Mouse (Mus musculus) MN1 (cell line): Measurements from ENCODE around the gene Gm27021.
A peak's percentile ranks its signal among the peaks of the same experiment; 100 is the strongest.

Experiments used
- DNase-seq: peaks from one replicate; pipeline ENCODE4 v3.0.0-alpha.2; 2016; ENCODE audit warnings: low spot score

Gm27021 gene

DNA sequence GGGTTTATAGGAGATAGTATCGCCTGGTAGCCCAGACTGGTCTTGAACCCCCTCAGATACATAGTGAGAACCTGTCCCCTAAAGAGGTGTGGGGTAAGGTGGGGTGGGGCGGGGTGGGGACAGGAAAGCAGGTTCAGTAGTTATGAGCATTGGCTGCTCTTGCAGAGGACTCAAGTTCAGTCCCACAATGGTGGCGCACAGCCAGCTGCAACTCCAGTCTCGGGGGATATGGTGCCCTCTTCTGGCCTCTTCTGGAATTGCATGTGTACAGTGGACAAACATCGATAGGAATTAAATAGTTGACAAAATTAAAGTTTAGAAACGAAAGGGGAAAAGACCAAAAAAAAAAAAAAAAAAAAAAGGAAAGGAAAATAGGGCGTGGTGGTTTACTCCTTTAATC lies 68.4 kb downstream of the Gm27021 start:
- peak; percentile 74 for DNase-seq

DNA sequence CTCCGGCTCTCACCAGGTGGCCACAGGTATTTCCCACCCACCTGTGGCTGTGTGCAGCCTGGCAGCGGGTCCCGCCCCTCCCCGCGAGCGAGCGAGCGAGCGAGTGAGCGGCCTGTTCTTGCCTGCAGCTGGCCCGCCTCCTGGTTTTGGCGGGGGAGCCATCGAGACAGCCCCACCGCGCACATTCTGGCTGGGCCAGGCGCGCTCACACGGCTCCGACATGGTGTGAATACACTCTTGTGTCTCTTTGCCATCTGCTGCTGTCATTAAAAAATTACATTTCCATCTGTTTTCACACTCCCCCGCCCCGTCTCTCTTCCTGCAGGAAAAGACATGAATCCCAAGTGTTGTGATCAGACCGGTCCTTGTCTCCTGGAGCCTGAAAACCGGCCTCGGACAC lies 69.3 kb downstream of the Gm27021 start:
- no peak for DNase-seq

DNA sequence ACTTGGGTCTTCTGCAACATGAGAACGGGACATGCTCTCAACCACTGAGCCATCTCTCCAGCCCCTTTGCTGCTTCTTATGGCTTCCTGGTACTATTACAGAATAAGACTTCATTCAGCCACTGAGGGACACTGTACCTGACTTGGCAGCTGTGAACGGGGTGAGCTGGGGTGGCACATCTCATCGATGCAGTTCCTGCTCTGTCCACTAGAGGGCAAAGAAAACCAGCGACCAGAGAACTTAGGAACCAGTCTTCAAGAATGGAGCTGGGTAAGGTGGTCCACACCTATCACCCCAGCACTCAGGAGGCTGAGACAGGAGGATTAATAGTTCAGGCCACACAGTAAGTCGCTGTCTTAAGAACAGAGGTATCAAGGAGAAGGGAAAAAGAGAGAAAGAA lies 71.9 kb downstream of the Gm27021 start:
- peak; percentile 81 for DNase-seq

DNA sequence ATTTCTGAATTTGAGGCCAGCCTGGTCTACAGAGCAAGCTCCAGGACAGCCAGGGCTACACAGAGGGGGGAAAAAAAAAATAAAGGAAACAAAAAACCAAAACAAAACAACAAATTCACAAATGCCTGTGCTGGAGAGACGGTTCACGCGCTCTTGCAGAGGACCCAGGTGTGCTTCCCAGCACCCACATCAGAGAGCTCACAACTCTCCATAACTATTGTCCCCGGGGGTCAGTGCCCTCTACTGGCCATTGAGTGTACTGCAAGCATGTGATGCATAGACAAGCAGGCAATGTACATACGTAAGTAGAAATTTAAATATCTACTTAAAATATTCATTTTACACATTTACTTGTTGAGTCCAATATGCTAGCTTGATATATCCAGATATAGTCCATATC lies 73.3 kb downstream of the Gm27021 start:
- no peak for DNase-seq

DNA sequence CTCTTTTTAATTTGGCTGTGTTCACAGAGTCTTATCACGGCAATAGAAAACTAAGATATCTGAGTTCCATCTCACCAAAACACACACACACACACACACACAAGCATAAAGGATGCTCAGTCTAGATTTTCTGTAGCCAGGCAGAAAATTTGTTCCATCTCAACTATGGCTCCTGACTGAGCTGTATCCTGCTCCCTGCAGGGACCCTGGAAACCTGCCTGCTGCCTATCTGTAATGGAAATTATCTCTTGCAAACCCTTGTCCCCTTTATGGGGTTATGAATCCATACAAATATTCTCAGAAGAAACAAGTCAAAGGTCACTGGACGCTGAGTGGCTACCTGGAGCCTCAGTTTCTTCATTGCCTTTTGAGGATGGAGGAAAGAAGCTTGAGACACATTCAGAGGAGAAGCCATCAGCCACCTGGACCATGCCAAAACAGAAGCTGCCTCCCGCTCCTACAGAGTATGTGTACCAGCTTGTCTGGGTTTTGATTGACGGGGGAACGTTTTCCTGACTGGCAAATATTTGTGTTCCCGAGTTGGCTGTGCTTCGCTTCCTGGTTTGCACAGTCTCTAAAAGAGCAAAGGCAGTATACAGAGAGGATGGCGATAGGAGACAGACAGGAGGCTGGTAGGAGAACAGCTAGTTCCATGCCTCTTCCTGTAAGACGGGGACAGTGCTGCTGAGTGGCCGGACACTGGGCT lies 76.1 kb downstream of the Gm27021 start:
- no peak for DNase-seq

DNA sequence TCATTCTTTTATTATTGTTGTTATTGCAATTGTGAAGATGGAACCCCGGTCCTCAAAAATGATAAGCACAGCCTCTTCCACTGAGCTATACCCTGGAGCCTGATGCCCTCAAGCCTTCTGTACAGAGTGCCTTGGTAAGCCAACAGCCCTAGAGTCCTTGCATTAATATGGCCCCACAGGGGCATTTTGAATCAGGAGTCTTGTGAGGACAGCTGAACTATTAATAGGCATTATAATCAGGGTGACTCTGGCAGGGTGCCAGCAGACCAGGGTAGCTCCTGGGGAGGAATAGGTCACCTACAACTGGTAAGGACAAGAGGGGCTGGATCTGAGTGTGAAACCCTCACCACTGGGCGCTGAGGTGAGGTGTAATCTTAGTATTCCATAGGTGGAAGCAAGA lies 78.0 kb downstream of the Gm27021 start:
- DNase-seq, result peak; percentile 55

DNA sequence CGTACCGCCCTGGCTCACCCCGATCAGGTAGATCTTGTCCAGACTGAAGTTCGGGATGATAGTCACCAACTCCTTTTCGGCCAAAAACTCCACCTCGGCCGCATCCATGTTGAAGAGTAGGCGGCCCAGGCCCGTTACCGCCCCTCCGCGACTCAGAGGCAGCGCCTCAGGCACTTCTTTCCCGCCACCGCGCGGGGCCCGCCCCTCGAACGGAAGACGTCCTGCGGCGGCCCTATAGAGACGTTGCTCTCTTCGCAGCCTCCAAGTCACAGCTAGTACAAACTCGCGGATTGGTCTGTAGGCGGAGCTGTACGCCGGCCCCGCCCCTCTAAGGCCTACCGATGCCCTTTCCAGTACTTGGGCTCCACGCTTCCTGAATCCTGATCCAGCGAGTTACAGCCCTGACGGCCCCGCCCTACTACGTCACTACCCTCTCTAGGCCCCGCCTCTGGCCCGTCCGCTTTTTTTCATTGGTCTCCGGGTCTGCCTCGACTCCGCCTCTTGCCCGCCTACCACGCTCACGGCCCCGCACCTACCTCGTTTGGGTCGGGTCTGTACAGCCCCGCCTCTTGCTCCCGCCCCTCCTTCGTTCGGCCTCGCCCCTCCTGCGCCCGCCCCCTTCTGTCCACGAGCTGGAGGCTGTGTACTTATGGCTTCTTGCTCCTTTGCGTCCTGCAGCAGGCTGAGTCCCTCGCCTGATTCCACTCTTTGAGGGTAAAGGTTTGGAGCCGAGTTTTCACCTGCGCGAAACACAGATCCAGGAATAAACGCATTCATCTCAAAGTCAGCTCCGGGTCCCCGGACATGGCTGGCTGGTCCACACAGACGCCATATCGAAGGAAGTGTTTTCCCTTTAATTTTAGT lies 78.7 kb downstream of the Gm27021 start, which contains the start of gene Gins2:
Gene Gins2, minus strand, starts transcription at position 397 of the 864 bp plus-strand sequence.
- peak; percentile 100 for DNase-seq

DNA sequence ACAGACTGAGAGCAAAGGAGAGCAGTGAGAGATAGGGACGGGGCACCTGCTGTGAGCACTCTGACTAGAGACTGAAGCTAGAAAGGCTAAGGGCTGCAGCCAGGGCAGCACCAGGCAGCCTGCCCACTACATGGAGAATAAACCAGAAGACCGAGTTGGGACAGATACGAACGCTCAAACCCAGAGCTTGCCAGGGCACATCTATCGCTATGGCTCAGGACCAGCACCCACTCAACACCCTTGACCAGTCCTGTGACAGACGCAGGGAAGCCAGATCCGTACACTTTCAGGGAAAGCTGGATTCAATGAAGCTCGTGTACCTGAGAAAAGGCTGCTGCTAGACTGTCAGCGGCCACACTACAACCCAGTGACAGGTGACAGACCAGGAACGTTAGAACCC lies 82.4 kb downstream of the Gm27021 start:
- DNase-seq, result no peak

DNA sequence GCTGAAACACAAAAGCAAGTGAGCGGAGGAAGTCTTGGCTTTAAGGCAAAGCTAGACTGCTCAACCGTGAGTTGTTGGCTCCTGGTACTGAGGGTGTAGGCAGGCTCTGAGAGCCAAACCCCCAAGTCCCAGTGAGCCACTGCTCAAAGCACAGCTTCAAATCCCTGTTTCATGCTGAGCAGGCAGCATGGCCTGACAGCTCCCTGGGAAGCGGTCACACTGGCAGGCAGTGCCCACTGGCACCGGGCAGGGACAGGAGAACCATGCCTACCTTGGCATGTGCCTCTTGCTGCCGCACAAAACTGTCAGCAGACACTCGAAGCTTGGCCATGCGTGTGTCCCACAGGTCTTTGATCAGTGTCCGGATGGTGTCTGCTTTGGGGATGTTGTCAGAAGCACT lies 86.1 kb downstream of the Gm27021 start:
- no peak for DNase-seq

DNA sequence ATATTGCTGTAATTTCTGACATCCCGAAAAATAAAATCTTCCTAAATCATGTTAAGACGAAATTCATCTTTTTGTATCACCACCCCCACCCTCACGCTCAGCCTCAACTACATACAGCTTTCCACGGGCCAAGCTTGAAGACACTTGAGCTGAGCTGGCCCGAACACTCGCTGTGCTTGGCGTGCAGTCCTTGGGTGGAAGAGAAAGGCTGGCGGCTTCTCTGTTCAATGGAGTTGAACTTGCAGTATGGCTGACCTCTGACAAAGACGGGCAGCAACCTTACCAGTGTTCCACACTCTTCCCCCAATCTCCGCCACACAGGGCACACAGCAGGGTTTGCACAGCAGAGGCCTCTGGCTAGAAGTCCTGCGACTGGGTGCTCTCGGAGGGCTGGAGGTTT lies 86.5 kb downstream of the Gm27021 start:
- DNase-seq, result no peak

DNA sequence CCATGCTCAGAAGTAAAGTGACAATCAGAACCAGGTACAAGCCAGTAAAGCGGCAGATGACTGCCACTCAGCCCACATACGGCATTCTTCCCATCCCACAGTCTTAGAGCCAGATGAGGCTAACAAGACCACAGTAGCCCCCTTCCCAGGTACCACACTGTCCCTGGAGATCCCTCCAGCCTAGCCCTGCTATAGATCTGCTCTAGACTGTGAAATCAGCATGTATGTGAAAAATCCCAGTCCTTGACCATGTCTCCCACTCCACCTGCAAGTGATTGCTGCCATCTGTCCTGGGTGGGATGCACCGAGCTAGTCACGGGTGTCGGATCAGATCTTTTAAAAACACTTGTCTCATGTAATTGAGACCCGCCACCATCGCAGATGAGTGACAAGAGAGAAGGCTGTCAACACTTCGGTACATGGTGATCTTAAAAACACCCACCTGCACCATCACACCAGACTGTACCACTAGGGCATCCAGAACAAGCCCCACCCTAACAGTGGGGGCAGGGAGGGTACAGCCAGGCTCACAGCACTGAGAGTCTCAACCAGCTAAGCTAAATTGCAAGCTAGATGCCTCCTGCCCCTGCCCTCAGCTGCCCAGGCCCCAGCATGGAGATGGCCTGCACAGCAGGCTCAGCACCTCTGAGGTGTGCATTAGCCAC lies 87.4 kb downstream of the Gm27021 start:
- DNase-seq, result no peak

DNA sequence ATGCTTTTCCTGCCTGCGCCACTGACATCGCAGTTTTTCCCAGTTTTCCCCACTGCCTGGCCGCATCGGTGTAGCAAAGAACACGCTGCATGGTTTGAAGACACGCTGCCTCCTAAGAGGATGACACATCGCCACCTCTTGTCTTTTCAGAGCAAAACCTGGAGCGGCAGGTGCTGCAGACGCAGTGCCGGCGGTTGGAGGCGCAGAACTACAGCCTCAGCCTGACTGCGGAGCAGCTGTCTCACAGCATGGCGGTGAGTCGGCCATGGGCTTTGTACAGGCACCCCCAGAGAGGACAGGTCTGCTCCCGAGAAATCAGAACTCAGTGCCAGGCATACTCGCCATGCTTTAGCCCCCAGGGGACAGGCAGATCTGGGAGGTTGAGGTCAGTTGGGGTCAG lies 90.1 kb downstream of the Gm27021 start:
- DNase-seq, result no peak

DNA sequence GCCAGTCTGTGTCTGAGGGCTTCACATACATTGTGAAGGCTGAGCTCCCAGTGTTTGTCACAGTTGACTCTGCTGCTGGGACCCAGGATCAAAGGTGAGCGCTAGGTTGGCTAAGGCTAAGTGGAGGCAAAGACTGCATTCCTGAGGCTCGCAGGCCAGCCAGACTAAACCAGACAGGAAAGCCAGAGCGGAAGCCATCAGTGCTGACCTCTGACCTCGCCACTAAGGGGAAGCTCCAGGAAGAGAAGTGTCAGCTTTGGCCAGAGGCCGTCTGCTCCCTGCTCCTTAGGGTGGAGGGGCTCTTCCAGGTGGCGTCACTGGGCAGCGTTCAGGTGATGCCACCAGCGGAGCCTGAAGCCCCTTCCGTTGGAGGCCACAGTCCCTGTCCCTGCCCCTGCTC lies 92.1 kb downstream of the Gm27021 start:
- no peak for DNase-seq

DNA sequence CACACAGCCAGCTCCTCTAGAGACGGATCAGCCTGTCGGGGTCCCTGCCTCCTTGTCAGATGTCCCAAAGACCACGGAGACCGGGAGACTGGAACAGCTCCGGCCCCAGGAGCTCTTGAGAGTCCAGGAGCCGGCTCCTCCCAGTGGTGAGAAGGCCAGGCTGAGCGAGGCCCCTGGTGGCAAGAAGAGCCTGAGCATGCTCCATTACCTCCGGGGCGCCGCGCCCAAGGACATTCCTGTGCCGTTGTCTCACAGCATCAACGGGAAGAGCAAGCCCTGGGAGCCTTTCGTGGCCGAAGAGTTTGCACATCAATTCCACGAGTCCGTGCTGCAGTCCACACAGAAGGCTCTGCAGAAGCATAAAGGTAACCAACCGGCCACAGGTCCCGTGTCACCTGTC lies 92.9 kb downstream of the Gm27021 start:
- peak; percentile 70 for DNase-seq

DNA sequence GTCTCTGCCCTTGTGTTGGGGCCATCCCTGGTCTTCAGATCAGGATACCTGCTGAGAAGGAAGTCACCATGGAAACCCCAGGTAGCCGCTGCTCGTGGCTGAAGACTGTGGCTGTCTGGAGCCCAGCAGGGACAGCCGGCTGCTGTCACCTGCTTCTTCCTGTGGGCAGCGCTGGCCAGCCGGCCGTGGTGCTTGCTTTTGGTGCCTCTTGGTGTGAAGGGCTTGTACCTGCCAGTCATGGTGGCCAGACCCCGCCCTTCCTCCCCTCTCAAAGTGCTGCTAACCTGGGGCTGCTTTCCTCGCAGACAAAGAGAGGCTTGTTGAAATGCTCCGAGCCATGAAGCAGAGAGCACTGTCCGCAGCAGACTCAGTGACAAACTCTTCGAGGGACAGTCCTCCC lies 94.0 kb downstream of the Gm27021 start:
- no peak for DNase-seq

DNA sequence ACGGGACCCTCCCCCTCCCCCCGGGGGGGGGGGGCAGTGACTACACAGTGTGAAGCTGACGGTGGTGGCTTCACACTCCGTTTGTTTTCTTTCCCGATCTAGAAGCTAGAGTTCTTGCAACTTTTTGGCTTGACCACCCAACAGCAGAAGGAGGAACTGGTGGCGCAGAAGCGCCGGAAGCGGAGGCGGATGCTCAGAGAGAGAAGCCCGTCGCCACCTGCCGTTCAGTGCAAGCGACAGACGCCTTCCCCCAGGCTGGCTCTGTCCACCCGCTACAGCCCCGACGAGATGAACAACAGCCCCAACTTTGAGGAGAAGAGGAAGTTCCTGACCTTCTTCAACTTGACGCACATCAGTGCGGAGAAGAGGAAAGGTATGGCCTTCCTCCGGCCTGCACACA lies 95.3 kb downstream of the Gm27021 start:
- no peak for DNase-seq

DNA sequence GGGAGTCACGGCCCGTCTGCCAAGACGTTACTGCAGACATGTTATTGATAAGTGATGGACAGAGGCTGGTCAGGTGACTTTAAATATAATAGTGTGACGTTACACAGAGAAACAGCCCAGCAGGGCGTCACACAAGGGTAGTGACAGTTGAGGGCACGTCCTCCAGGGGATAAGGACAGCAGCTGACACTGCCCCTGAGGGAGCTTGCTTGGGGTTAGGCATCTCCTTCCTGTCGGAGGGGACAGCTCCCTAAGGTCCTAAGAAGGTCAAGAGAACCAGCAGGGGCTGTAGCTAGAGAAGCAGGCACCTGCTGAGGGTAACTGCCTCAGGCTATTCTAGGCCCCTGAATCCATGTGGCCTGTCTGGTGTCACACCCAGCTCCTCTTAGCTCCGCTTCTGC lies 96.3 kb downstream of the Gm27021 start:
- no peak for DNase-seq

DNA sequence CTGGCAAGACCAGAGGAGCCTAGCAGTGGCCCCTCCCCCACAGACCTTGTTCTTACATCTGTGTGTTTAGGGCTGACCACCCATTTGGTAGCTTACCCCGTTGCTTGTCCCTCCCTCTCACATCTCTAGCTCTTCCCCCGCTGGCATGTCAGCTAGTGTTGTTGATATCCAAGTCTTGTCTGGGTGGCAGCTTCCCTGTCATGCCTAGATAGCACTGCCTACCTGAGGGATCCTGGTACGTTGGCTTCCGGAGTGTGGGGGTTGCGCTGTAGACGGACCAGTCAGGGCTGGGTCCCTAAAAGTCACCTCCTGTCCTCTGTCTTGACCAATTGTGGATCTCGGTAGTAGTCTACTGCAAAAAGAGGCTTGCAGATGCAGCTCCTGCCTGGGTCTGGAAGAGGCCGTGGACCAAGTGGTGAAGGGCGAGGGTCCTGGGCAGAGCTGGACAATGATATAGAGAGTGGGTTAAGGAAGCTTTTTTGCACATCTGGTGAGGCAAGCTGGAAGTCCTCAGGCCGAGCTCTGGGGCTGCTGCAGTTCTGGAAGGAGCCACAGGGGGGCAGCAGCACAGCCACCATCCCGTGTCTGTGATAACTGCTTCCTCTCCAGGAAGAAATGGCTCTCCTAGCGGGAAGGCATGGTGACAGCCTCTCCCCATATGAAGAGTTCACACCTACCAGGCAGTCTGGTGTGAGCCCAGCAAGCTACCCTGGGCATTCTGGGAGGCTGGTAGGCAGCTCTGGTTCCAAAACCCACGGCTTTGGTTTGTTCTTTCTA lies 97.8 kb downstream of the Gm27021 start:
- DNase-seq, result peak; percentile 93

DNA sequence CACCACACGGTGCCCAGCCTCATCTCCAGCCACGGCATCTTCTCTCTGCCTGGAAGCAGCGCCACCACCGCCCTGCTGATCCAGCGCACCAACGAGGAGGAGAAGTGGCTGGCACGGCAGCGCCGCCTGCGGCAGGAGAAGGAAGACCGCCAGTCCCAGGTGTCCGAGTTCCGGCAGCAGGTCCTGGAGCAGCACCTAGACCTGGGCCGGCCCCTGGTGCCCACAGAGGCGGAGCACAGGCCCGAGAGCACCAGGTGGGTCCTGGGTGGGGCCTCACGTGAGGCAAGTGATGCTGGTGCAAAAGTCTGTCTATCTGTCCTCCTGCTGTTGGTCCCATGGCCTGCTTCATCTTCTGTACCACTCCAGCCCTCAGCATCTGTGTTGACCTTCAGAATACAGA lies 98.8 kb downstream of the Gm27021 start:
- no peak for DNase-seq

DNA sequence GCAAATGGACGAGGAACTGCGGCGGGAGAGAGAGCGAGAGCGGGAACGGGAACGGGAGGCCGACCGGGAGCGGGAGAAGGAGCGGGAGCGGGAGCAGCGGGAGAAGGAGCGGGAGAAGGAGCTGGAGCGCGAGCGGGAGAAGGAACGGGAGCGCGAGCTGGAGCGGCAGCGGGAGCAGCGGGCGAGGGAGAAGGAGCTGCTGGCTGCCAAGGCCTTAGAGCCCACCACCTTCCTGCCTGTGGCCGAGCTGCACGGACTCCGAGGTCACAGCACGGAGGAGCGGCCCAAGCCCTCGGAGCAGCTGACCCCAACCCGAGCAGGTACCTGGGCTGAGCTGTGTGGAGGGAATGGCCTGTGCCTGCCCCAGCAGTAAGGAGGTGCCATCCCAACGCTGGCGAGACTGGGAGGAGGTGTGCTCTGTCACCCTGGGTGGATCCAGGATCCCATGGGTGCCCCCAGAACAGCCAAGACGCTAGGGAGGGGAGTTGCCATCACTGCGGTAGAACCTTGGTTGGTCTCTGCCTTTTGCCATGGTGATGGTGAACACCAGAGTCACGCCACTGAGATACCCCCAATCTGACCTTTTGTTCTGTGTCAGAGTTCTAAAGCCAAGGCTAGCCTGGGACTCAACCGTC lies 99.6 kb downstream of the Gm27021 start:
- no peak for DNase-seq

DNA sequence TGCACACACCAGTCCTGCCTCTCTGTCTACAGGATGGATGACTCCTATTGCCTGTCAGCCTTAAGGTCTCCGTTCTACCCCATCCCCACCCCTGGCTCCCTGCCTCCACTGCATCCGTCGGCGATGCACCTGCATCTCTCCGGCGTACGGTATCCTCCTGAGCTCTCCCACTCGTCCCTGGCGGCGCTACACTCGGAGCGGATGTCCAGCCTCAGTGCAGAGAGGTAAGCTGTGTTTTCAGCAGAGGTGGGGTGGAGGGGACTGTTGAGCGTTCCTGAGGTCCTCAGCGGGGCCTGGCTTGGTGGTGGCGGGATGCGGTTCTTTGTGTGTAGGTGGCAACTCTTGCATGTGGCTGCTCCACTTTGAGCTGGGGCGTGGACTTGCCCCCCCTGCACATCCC lies 100.1 kb downstream of the Gm27021 start:
- DNase-seq, result no peak

DNA sequence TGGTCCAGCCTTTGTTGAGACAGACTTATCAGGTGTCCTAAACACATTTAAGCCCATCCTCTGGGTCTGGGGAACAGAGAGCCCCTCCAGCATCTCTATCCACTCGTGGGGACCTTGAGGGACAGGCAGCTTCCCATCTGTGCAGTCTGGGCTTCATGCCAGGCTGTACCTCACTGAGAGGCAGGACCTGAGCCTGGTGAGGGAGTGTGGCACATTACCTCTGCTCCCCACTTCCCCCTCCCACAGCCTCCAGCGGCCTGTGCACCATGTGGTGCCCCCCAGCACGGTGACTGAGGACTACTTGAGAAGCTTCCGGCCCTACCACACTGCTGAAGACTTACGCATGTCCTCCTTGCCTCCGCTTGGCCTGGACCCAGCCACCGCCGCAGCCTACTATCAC lies 101.2 kb downstream of the Gm27021 start:
- peak; percentile 68 for DNase-seq
